Mouse (Mus musculus) neural tube, embryonic 11.5 days (tissue): Measurements from ENCODE around the gene Shisal2b. TPM values are rescaled to one million over a fixed set of nuclear protein-coding genes. Genes with fewer than 3 reads are reported as not detected.

Experiments used
- ATAC-seq: fragments of 200-750 bp; cut with Nextera tagmentation; 2 replicates; pipeline ENCODE4 v1.8.0; 2017; ENCODE audit warnings: moderate number of reproducible peaks, mild to moderate bottlenecking, moderate TSS enrichment, moderate library complexity; ENCODE audit not compliant: insufficient read depth, low FRiP score, low TSS enrichment
- DNase-seq: peaks from one replicate; pipeline ENCODE4 v3.0.0-alpha.2; 2015; ENCODE audit warnings: low spot score
- H3K27ac ChIP-seq: fragments of 300-500 bp; sonication (generic); 2 replicates; pipeline ENCODE4 v1.5.1; 2014; ENCODE audit warnings: low read depth, mild to moderate bottlenecking, low read length
- H3K27me3 ChIP-seq: fragments of 300-500 bp; sonication (generic); 2 replicates; pipeline ENCODE4 v1.6.1; 2014; ENCODE audit warnings: mild to moderate bottlenecking, low read length, mixed read lengths; ENCODE audit not compliant: control insufficient read depth, insufficient read depth
- H3K36me3 ChIP-seq: fragments of 300-500 bp; sonication (generic); 2 replicates; pipeline ENCODE4 v1.6.1; 2014; ENCODE audit warnings: mild to moderate bottlenecking, low read length, moderate library complexity, mixed read lengths; ENCODE audit not compliant: control insufficient read depth, insufficient read depth
- H3K4me1 ChIP-seq: fragments of 300-500 bp; sonication (generic); 2 replicates; pipeline ENCODE4 v1.6.1; 2014; ENCODE audit warnings: low read length, mixed read lengths; ENCODE audit not compliant: control insufficient read depth, insufficient read depth
- H3K4me2 ChIP-seq: fragments of 300-500 bp; sonication (generic); 2 replicates; pipeline ENCODE4 v1.6.1; 2014; ENCODE audit warnings: low read depth, mild to moderate bottlenecking, moderate library complexity
- H3K4me3 ChIP-seq: fragments of 300-500 bp; sonication (generic); 2 replicates; pipeline ENCODE4 v1.5.1; 2014; ENCODE audit warnings: low read depth, low read length
- H3K9ac ChIP-seq: fragments of 300-500 bp; sonication (generic); 2 replicates; pipeline ENCODE4 v1.6.1; 2014; ENCODE audit warnings: mild to moderate bottlenecking, low read length
- H3K9me3 ChIP-seq: fragments of 300-500 bp; sonication (generic); 2 replicates; pipeline ENCODE4 v1.6.1; 2016; ENCODE audit warnings: low read length; ENCODE audit not compliant: control insufficient read depth
- WGBS: fragments of 180-500 bp; shearing (Covaris S2); extraction: QIAGEN DNeasy Blood & Tissue Kit; methylation state at CpG from one replicate; pipeline ENCODE4 v1.1.7; 2014; 5-methylcytosine and 5-hydroxymethylcytosine counted together
- polyA plus RNA-seq: library from polyadenylated mRNA; unstranded; fragments of >200 nt; fragmentation: Nextera tagmentation; extraction: Ambion mirVana; gene quantifications from 2 replicates; pipeline ENCODE4 v1.2.1, GENCODE M21; 2014

Gene Shisal2b
- polyA plus RNA-seq, 1 experiment from 2014 or later, result 0.17 TPM

- Histone ChIP-seq H3K9me3 (no peaks in the 10 kb centered on the region), H3K4me3 (no peak overlapping the region), H3K4me2 (no peak overlapping the region), H3K9ac (no peak overlapping the region), H3K4me1 (no peaks in the 10 kb centered on the region; the same call in 1 of the 2 replicates), H3K27ac (no peak overlapping the region; the same call in 1 of the 2 replicates), H3K36me3 (peaks cover 2% of the 10 kb centered on the region; the same call in 1 of the 2 replicates), H3K27me3 (no peaks in the 10 kb centered on the region)
- DNase-seq (peak; percentile 21), ATAC-seq (peak; percentile 35)
- WGBS, result 20% methylated on average over 8 of the region's 8 CpGs
These were observed 41.3 kb downstream of the Shisal2b start for GRCm38 (mm10) chr13:104822411-104822838.

GRCm38 (mm10) chr13:104821908-104822307, 41.8 kb downstream of the Shisal2b start:
- no peaks in the 10 kb centered on the region; the same call in 1 of the 2 replicates for H3K36me3 ChIP-seq
- H3K4me1 ChIP-seq, result no peaks in the 10 kb centered on the region; the same call in 1 of the 2 replicates
- no peak overlapping the region for H3K4me3 ChIP-seq
- ATAC-seq (no peak), DNase-seq (no peak)
- H3K27ac ChIP-seq, result no peak overlapping the region
- H3K9ac ChIP-seq, result no peak overlapping the region
- no peaks in the 10 kb centered on the region for H3K27me3 ChIP-seq
- H3K4me2 ChIP-seq, result no peak overlapping the region
- WGBS, result 84% methylated on average over 1 of the region's 1 CpGs
- H3K9me3 ChIP-seq, result no peaks in the 10 kb centered on the region

GRCm38 (mm10) chr13:104821192-104821591, 42.5 kb downstream of the Shisal2b start:
- Histone ChIP-seq H3K4me2 (no peak overlapping the region), H3K9ac (no peak overlapping the region), H3K4me1 (no peaks in the 10 kb centered on the region; the same call in 1 of the 2 replicates), H3K36me3 (no peaks in the 10 kb centered on the region), H3K27me3 (no peaks in the 10 kb centered on the region), H3K27ac (no peak overlapping the region), H3K4me3 (no peak overlapping the region), H3K9me3 (no peaks in the 10 kb centered on the region)
- ATAC-seq (no peak), DNase-seq (no peak)

GRCm38 (mm10) chr13:104817696-104818095, 46.0 kb downstream of the Shisal2b start:
- H3K27ac ChIP-seq, result no peak overlapping the region
- no peak for ATAC-seq
- WGBS, result 61% methylated on average over 12 of the region's 12 CpGs

GRCm38 (mm10) chr13:104816635-104817571, 46.8 kb downstream of the Shisal2b start, which contains the start of gene Cwc27:
Gene Cwc27, minus strand, starts transcription at chr13:104817142.
- no peaks in the 10 kb centered on the region for H3K9me3 ChIP-seq
- peaks cover 4% of the 10 kb centered on the region; the same call in 1 of the 2 replicates for H3K4me1 ChIP-seq
- H3K4me2 ChIP-seq, result peak within 1 kb of the TSS; percentile 70
- H3K9ac ChIP-seq, result peak within 1 kb of the TSS; percentile 87
- no peak within 1 kb of the TSS for H3K27ac ChIP-seq
- H3K27me3 ChIP-seq, result no peaks in the 10 kb centered on the region
- WGBS, result under 1% methylated on average over 50 of the region's 50 CpGs
- DNase-seq (peak; percentile 91), ATAC-seq (peak; percentile 97)
- peak within 1 kb of the TSS; percentile 74 for H3K4me3 ChIP-seq
- no peaks in the 10 kb centered on the region for H3K36me3 ChIP-seq

More at GRCm38 (mm10) chr13:104817696-104818095, 46.0 kb downstream of the Shisal2b start:
- peak overlapping the region; percentile 70 for H3K4me2 ChIP-seq
- H3K4me3 ChIP-seq, result peak overlapping the region; percentile 74
- no peak for DNase-seq
- no peaks in the 10 kb centered on the region for H3K36me3 ChIP-seq
- H3K27me3 ChIP-seq, result no peaks in the 10 kb centered on the region
- peaks cover 4% of the 10 kb centered on the region; the same call in 1 of the 2 replicates for H3K4me1 ChIP-seq
- H3K9me3 ChIP-seq, result no peaks in the 10 kb centered on the region
- H3K9ac ChIP-seq, result peak overlapping the region; percentile 87

GRCm38 (mm10) chr13:104816270-104816634, 47.4 kb downstream of the Shisal2b start:
- Histone ChIP-seq H3K36me3 (no peaks in the 10 kb centered on the region), H3K4me1 (peaks cover 4% of the 10 kb centered on the region; the same call in 1 of the 2 replicates), H3K4me3 (peak overlapping the region; percentile 74), H3K27me3 (no peaks in the 10 kb centered on the region), H3K4me2 (peak overlapping the region; percentile 70), H3K27ac (no peak overlapping the region), H3K9me3 (no peaks in the 10 kb centered on the region), H3K9ac (peak overlapping the region; percentile 87)
- WGBS, result 14% methylated on average over 8 of the region's 8 CpGs
- DNase-seq (no peak), ATAC-seq (no peak)

GRCm38 (mm10) chr13:104805681-104806080, 58.0 kb downstream of the Shisal2b start:
- no peaks in the 10 kb centered on the region for H3K27me3 ChIP-seq
- WGBS, result 68% methylated on average over 3 of the region's 3 CpGs
- no peak overlapping the region for H3K9ac ChIP-seq
- no peaks in the 10 kb centered on the region for H3K9me3 ChIP-seq
- no peaks in the 10 kb centered on the region for H3K4me1 ChIP-seq
- H3K36me3 ChIP-seq, result no peaks in the 10 kb centered on the region; the same call in 1 of the 2 replicates
- H3K4me3 ChIP-seq, result no peak overlapping the region
- DNase-seq, result no peak
- no peak overlapping the region for H3K4me2 ChIP-seq
- no peak for ATAC-seq
- H3K27ac ChIP-seq, result no peak overlapping the region

GRCm38 (mm10) chr13:104799566-104800182, 64.0 kb downstream of the Shisal2b start:
- no peak overlapping the region for H3K9ac ChIP-seq
- WGBS, result 88% methylated on average over 7 of the region's 7 CpGs
- H3K27me3 ChIP-seq, result no peaks in the 10 kb centered on the region
- H3K27ac ChIP-seq, result no peak overlapping the region
- no peaks in the 10 kb centered on the region for H3K4me1 ChIP-seq
- ATAC-seq, result no peak
- no peaks in the 10 kb centered on the region; the same call in 1 of the 2 replicates for H3K36me3 ChIP-seq
- no peak overlapping the region for H3K4me2 ChIP-seq
- H3K4me3 ChIP-seq, result no peak overlapping the region
- no peaks in the 10 kb centered on the region for H3K9me3 ChIP-seq
- no peak for DNase-seq
